Mouse (Mus musculus) adrenal gland, postnatal 10 days (tissue): ENCODE measurements around the gene Tmem273. TPM values are rescaled to one million over a fixed set of nuclear protein-coding genes. Genes with fewer than 3 reads are reported as not detected.

Experiments used
- DNase-seq: peaks from one replicate; pipeline ENCODE4 v3.0.0; 2021; ENCODE audit warnings: mixed read lengths
- total RNA-seq, 2 experiments: library from RNA; stranded (reverse); gene quantifications; 2 replicates each; pipeline ENCODE4 v1.2.3; 2021

The Tmem273 gene
- total RNA-seq, 2 experiments from 2014 or later = 1.7 to 2.2 TPM

DNA sequence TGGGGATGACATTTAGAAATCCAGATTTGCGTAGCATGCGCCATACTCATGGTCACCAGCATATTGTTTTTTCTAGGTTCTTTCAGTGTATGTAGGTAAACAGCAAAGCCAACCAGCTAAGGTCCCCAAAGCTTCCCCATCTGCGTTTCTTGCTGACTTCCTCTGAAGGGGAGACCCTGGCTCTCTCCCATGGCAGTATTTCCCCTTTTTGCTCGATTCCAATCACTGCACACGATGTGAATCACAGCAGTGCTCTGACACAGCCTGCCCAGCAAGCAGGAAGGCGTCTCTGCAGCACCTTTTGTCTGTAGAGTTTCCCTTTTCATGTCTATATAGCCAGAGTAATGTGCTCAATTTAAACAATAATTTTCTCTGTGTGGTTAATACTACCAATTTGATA lies 26.7 kb downstream of the Tmem273 start:
- DNase-seq = no peak

DNA sequence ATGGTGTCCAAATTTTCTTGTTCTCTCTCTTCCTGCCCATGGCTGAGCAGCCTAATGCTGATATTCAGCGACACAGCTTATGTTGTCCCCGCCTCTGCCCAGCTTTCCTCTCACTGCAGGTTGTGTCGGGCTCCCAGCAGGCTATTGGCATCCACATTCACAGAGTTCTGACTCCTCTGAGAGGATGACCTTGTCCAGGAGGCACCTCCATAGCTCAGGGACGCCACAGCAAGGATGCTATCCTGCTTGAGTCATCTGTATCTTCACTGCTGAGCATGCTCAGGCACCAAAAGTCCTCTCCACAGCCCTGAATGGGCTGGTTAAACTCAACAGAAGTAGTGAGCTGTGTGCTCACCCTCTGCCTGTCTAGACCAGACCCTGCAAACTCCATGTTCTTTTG lies 29.2 kb downstream of the Tmem273 start:
- peak; percentile 20 for DNase-seq

DNA sequence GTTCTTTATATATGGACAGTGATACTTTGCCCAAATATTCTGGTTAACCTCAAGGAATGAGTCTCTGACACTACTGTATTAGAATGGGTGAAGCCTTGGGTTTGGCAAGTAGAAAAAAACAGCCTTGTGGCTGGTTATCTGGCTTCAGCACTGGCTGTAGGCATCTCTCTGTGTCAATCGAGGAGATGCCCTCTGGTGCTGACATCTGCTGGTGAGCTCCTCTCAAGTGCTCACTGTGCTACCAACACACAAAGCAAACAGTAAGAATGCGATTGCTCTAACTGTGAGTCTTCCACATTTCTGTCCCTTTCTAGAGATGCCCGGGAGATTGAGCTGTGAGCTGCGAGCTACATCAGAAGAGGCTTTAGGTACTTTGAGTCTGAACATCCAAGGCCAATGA lies 30.8 kb downstream of the Tmem273 start:
- no peak for DNase-seq

DNA sequence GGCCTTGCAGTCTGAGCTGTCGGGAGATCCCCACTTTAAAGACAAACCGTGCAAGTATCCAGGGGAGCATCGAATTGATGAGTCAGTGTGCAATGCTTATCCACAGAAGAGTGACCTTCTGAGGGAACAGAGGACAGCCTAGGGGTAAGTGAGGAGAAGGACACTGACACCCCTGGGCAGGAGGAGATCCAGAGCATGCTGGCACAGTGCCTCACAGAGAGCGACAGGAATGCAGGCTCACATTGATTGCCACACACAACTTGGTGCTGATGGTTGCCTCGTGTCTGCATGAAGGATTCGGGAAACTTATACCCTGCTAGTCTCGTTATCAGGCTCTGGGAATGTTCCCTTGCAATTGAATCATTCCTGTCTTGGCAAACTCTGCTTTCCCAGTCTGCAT lies 31.5 kb downstream of the Tmem273 start:
- DNase-seq = peak; percentile 75

DNA sequence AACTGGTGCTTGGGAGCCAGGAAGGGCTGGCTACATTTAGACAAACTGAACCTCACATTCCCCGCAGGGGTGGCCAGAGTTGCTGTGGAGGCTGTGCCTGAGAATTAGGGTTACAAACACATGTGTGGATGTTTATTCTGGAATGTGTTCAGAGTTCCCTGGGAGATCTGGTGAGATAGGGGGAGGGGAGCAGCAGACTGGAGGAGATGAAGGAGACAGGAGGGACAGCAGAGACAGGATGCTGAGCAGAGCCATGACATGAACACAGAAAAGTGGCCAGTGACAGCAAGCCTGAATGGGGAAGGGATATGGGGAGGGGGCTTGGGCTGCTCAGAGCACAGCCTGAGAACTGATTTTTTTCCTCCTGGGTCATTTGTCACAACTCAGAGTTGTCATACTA lies 33.5 kb downstream of the Tmem273 start:
- DNase-seq = no peak

DNA sequence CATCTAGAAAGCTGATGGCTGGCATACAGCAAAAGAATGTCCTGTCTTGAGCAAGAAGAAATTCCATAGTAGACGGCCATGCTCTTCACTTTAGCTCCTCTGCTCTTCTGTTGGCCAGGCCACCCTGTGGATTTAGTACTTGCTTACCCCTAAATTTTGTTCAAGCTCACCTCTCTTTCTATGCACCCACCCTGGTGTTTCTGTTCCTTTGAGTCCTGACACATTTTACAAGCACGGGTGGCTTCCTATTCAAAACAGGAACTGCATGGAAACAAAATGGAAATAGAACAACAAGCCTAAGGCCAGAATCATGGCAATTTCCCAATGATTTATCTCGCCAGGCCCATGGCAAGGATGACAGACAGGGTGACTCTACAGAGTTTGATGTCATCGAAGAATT lies 37.0 kb downstream of the Tmem273 start:
- no peak for DNase-seq

DNA sequence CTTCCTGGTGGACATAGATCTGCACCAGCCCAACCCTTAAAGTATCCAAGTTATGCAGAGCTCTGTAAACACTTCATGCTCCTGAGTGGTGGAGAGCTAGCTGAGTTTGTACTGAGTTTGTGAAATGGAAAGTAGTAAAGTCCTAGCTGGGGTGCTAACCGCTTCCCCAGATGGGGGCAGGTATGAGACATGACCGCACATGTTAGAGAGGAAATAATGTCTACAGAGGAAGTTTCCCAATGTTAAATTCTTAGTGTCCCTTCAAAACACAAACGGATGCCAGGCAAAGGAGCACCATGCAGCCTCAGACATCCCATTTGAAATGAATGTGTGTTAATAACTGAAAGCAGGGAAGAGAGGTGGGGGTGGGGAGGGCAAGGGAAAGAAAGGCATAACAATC lies 38.1 kb downstream of the Tmem273 start:
- no peak for DNase-seq

DNA sequence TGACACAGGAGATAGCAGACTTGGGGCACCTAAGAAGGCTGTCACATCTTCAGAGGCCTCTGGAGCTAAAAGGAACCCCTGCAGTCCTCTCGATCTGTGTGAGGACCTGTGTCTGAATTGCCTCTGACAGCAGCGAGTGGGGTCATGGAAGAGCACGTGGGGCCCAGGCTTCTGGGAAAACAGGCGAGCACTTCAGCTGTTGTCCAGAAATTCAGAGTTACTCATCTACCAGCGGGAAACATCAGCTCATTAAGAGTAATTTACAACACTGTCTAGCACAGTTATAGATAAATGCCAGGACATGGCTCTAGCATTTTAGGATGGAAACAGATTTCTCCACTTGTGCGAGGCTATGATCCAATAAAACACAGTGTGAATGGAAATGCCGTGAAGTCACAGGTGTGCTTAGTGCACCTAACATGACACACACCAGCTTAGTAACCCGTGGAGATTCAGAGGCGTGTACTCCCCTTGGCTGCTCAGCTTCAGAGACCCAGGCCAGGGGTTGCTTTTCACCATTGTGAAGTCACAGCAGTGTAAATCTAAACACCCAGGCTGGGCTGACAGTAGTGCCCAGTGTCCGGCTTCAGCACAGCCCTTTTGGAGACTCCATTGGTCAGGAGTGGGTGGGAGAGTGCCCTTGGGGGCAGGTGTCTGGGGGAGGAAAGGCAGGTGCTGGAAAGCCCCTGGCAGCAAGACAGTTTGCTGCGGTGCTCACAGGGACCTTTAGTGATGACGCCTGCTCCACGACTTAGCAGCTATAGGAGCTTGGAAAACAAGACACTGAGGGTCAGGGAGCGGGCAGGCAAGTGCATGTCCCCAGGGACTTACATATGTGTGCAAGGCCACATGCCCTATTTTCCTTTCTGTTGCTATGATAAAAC lies 38.7 kb downstream of the Tmem273 start:
- no peak for DNase-seq

DNA sequence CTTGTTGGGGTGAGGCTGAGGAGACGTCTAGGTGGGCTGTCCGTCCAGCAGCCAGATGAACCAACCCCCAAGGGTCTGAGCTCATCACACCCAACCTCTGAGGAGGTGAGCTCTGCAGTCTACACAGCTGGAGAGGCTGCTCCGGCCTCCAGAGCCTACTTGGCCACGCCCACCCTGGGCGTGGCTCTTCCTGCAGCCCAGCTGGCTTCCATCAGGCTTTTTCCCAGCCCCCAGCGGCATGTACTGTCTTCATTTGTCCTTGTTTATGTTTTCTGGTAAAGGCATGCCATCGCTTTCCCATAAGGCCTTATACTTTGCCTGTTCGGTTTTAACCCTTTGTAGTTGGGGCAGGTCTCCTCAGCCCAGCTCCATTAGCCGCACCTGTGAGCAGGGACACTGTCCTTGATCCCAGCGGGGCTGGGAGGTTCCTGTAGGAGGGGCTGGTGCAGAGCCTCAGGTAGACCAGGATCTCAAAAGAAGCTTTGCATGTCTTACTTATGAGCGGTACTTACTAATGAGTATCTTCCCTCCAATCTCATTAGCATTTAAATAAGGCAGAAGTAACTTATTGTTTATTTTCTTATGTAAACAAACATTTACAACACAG lies 39.8 kb downstream of the Tmem273 start:
- DNase-seq = peak; percentile 63

DNA sequence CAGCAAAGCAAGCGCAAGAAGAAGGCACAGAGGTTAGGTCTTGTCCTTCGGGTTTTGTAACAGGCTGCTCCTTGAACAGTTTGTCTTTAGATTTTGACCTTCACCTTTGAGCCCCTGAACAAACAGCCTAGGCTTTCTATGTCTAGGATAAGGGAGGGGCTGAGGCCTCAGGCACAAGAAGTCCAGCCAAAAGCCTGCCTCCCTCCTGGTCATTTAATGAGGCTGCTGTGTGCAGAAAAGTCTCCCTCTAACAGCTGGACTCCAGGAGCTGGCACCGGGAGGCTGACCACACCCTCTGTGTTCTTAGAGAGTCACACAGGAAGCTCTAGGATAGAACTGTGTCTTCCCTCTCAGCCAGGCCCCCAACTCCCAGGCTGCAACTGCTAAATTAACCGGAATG lies 41.4 kb downstream of the Tmem273 start:
- peak; percentile 25 for DNase-seq

DNA sequence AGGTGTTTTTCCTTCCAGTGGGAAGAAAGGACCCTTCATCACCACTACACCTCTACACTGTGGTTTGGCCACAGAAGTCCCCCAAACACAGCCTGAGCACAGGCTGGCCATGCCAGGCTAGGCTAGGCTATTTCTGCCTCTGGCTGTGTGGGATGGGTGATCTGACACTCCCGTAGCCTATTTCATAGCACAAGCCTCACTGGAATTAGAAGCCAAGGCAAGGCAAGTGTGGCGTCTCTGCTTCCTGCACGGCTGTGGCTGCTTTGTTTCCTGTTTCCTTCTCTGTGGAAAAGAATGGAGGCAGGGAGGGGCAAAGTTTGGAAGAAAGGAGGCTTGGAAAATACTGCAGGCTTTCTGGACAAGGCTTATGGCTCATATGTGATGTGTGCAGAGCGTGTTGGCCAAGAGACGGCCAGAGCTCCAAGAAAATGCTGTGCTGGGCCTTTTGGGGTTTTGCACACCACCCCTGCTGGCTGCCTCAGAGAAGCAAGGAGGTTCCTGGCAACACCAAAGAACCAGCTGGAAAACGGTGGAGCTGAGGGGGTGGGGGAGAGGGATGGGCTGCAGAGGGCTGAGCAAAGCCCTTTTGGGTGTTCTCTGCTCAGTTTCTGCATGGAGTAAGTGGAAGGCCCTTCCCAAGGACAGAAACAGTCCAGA lies 42.4 kb downstream of the Tmem273 start:
- peak; percentile 42 for DNase-seq

DNA sequence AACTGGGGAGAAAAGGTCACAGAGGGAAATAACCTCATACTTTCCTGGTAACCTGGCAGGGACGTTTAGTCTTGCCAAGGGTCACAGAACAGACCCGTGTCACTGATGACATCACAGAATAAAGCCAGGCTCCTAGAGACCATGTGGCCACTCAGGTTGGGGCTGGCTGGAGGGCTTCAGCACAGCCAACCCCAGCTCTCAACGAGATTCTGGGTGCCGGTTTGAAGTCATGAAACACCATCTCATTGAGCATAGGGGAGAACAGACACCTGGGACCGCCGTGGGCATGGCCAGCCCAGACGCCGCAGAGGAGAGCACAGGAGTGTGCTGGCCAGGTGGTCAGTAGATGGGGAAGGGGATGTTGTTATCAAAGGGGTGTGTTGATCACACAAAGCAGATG lies 48.1 kb downstream of the Tmem273 start, which contains the start of gene Fam170b:
Gene Fam170b, plus strand, starts transcription at position 116 of the 400 bp plus-strand sequence.
- no peak for DNase-seq

DNA sequence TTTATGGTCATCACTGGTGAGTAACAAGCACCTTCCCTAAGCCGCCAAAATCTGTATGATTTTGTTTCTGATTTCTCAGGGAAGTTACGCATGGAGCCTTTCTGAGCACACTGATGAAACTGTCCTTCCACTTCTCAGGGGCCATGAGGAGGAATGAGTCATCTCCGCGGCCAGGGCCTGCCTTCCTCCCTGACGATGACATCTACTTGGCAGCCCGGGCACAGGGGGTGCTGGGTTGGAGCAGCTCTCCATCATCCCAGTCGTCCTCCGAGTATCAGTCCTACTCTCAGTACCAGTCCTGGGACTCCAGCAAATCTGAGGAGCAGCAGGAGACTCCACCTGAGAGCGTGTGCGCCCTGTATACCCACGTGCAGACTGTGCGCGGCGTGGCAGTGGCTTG lies 49.4 kb downstream of the Tmem273 start:
- DNase-seq = peak; percentile 66

DNA sequence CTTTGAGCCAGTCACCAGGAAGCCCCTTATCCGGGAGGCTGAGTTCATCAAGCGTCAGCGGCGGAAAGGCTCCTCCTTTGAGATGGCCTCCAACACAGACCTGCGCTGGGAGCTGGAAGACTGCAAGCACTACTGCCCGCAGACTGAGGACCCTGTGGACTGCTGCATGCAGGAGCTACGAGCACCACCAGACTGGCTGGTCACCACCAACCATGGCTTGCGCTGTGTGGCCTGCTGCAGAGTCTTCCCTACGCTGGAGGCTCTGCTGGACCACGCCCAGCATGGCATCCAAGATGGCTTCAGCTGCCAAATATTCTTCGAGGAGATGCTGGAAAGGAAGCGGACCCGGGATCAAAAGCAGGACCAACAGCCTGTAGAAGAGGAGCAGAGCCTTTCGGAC lies 49.8 kb downstream of the Tmem273 start:
- DNase-seq = no peak

DNA sequence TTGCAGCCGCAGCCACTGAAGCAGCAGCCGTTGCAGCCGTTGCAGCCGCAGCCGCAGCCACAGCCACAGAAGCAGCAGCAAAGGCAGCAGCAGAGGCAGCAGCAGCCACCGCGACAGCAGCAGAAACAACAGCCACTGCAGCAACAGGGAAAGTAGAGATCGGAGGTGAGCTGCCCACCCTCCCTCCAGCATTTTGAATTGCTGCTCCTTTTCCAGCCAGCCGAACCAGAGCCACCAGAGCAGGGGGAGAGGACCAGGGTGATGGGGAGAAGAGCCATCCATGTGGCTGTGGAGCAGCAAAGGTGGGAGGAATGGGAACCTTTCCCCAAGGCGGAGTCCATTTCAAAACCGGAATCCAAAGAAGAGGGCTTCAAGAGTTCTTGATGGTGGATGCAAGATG lies 50.4 kb downstream of the Tmem273 start:
- DNase-seq = no peak

DNA sequence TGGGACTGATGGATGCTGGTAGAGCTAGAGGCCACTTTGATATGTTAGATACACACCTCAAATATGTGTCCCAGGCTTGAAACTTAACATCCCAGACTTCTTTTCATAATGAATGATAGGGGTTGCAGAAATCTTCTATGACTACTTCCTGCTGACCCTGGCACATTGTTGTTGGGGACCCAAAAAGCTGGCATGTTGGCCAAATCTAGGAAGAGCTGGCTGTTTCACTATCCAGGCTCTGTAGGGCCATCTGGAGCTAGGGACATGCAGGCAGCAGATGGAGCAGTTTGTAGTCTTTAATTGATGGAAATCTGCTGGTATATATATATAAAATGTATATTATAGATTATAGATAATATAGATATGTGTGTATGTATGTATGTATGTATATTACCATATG lies 56.3 kb downstream of the Tmem273 start:
- no peak for DNase-seq

DNA sequence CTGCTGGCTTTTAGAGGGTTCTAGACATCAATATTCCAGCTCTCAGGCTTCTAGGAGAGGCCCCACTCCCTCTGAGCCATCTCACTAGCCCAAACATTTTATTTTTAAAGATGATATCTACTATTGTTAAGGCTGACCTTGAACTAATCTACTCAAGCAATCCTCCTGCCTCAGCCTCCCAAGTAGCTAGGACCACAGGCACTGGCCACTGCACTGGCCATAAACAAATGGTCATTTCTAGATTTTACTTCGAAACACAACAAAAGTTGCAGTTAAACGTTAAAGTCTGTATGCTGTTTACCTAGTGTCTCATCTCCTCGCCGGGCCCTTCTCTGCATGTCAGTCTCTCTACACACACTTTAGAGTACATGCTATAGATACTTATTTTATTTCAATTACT lies 68.3 kb downstream of the Tmem273 start:
- no peak for DNase-seq

DNA sequence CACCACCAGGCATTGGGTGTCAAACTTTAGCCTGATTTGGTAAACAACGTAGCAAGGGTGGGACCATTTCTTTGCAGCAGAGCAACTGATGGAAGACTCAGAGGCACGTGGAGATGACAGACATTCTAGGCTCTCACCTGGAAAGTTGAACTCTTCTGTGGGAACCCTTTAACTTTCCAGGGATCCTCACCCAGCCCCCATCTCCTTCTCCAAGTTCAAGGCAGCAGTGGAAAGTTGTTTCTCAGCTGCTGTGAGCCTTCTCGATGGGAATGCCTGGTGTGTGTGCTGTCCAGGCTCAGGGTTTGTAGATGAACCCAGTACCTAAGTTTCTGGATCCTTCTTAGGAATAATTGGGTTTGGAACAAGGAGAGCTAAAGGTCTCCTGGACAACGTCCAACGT lies 70.5 kb downstream of the Tmem273 start:
- no peak for DNase-seq

DNA sequence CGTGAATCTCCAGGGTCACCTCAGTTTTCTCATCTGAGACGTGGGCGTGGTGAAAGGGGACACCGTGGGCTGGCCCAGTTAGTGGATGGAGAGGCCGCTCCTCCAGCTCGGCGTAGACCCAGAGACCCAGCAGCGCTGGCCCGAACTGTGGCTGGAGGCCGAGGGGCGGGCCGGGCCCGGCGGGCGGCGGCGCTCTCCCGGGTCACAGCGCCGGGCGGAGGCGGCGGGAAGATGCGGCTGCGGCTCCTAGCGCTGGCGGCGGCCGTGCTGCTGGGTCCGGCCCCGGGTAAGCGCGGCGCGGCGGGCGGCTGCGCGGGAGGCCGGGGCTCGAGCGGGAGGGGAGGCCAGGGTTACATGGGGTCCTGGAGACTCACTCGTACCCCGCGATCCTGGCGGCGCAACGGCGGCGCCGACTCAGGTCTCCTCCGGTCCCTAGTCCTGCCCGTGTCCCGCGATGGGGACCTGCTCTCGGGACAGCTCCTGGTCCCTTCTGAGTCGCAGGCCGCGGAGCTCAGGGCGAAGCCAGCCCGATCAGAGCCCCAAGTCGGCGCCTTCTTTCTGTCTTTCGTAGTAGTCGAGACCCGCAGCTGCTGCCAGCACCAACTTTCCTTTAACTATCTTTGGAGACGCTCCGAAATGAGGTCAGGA lies 71.0 kb downstream of the Tmem273 start, which contains the start of gene Vstm4:
Gene Vstm4, plus strand, starts transcription at position 76 of the 648 bp plus-strand sequence.
- DNase-seq = peak; percentile 83

DNA sequence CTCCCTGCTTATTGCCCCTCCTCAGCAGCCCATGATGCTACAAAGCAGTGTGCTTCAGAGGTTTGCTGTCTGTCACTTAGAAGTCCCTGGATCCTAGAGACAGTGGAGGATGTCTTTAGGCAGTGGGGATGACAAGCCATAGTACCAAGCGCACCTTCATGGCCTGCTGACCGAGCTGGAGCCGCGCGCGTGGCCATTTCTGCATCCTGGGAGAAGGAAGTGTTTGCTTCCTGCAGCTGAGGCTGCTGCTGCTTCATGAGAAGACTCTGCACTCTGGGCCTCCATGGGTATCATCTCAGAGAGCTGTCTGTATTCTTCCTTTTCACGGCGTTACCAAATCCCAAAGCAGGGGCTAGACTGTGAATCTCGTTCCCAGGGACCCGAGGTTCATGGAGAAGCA lies 72.6 kb downstream of the Tmem273 start:
- DNase-seq = no peak

DNA sequence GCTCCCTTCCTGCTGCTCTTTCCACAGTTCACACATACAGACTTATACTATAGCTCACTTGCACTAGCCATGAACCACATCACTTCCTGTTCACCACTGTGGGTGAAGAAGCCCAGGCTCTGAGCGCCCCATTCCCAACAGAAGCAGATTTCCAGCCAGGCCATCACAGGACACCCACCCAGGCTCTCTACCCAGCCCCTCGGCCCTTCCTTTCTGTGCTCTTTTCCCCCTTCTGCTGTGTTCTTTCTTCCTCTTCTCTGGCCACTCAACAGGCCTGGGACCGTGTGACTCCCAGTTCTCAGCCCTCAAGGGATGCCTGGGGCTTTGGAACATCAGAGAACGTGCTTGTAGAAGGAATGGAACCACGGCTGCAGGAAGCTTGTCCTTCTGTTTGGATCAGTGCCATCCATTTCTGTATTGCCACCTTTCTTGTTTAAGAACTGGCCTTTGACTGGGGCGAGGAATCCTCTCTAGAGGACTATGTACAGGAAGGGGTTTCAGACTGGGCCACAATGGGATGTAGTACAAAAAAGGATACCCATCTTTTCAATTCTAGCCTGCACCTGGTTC lies 73.3 kb downstream of the Tmem273 start:
- no peak for DNase-seq

DNA sequence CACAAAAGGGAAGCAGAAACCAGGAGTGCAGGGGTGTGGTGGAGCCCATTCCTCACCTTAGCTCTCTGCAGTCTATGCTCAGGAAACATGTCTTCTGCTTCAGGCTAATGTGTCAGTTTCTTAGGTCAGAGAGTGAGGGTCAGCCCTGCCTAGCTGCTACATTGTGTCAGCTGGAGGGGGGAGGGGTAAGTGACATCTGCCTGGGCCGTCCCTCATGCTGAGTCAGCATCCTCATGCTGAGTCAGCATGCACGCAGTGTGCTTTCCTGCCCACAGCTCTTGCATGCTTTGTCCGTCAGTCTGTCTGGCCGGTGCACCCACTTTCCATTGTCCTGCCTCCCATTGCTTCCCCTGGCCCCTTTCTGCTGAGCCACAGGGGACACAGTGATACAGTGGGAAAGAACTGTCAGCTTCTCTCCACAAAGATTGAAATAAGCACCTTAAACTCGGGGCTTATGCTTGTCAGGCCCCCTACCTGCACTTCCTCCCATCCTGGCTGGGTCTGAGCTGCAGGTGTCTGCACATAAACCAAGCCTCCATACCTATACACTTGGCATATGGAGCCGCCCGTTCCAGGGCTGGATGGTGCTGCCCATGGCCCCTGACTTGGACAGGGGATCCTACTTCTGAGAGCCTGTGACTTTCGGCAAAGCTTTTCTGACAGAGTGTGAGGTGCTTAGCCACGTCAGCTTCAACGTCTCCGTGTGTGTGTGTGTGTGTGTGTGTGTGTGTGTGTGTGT lies 74.2 kb downstream of the Tmem273 start:
- peak; percentile 51 for DNase-seq
